In genomic region chr6:54700516-54700915, GRCm38 (mm10) we compare ENCODE assay signal across 19 mouse cellular contexts. TPM values are rescaled to one million over a fixed set of nuclear protein-coding genes. Genes with fewer than 3 reads are reported as not detected.
DNase-seq lines count a peak whose midpoint lies in the region; ATAC-seq lines count a peak whose summit lies in the region.
"Had no signal": no experiment of that assay in that cellular context is flagged by ENCODE, and none has a peak within 500 bp of the region (broad histone marks: within the 10 kb centered on the region; RNA-seq: fewer than 3 reads in every experiment).

No protein-coding gene starts in this region.

- H3K4me2 ChIP-seq in forebrain, embryonic 11.5 days (ENCODE audit: low read depth, low read length, severe bottlenecking) = no peak overlapping the region
- no peak overlapping the region for H3K4me2 ChIP-seq in forebrain, embryonic 14.5 days (ENCODE audit: low read length)
- H3K4me2 ChIP-seq in kidney, embryonic 16.5 days (replicated peaks; ENCODE audit: low read depth, low read length) = no peak overlapping the region

- H3K27ac ChIP-seq in forebrain, embryonic 11.5 days (ENCODE audit: low read depth, low read length) = no peak overlapping the region
- H3K27ac ChIP-seq in forebrain, embryonic 14.5 days (ENCODE audit: low read depth, low read length) = no peak overlapping the region
- no peak overlapping the region for H3K27ac ChIP-seq in kidney, embryonic 16.5 days (ENCODE audit: low read length)
- H3K27ac ChIP-seq: embryonic facial prominence, embryonic 10.5 days; forebrain, embryonic 15.5 days; heart, embryonic 10.5 days had no signal

- peak; percentile 41 for DNase-seq in forebrain, embryonic 11.5 days (ENCODE audit: low spot score)
- no peak for DNase-seq in forebrain, embryonic 14.5 days (ENCODE audit: low spot score)
- DNase-seq in kidney, adult 18-20 months = peak; percentile 45
- no peak for DNase-seq in kidney, postnatal 4 days
- peak; percentile 50 to 76 for DNase-seq in kidney, postnatal 25 days
- DNase-seq in kidney, postnatal 36 days = peak; percentile 68
- DNase-seq: adrenal gland, adult 8-10 months; adrenal gland, postnatal 36 days; B cell, adult 2 months; cerebellum, adult 2 months; cerebellum, postnatal 10 days; heart, adult 18-20 months; heart, postnatal 14 days had no signal

- H3K9me3 ChIP-seq in forebrain, embryonic 11.5 days (ENCODE audit: control insufficient read depth, low read length) = no peaks in the 10 kb centered on the region
- H3K9me3 ChIP-seq in forebrain, embryonic 14.5 days (replicated peaks; ENCODE audit: control insufficient read depth, low read length) = no peaks in the 10 kb centered on the region
- no peaks in the 10 kb centered on the region for H3K9me3 ChIP-seq in kidney, embryonic 16.5 days (ENCODE audit: low read length)
- H3K9me3 ChIP-seq: embryonic facial prominence, embryonic 10.5 days; forebrain, embryonic 15.5 days; G1E; heart, embryonic 10.5 days had no signal

- ATAC-seq in forebrain, embryonic 11.5 days (replicated peaks; ENCODE audit: low FRiP score) = no peak
- ATAC-seq in forebrain, embryonic 14.5 days = no peak
- ATAC-seq in kidney, embryonic 16.5 days (ENCODE audit: low FRiP score, low TSS enrichment) = no peak
- ATAC-seq: CD4-positive, CD25-positive, alpha-beta regulatory T cell, adult 4 months; forebrain, embryonic 15.5 days had no signal

- H3K27me3 ChIP-seq in forebrain, embryonic 11.5 days (ENCODE audit: control insufficient read depth, insufficient read depth, low read length) = no peaks in the 10 kb centered on the region
- no peaks in the 10 kb centered on the region for H3K27me3 ChIP-seq in forebrain, embryonic 14.5 days (replicated peaks; ENCODE audit: control insufficient read depth, insufficient read depth, low read length)
- H3K27me3 ChIP-seq in kidney, embryonic 16.5 days (ENCODE audit: insufficient read depth, low read length) = peaks cover 23% of the 10 kb centered on the region
- H3K27me3 ChIP-seq: forebrain, embryonic 15.5 days had no signal

- no peak overlapping the region for H3K9ac ChIP-seq in forebrain, embryonic 11.5 days (ENCODE audit: low read length)
- H3K9ac ChIP-seq in forebrain, embryonic 14.5 days (ENCODE audit: low read length) = no peak overlapping the region
- H3K9ac ChIP-seq in kidney, embryonic 16.5 days (replicated peaks; ENCODE audit: low read length) = no peak overlapping the region

- H3K4me1 ChIP-seq in forebrain, embryonic 11.5 days (replicated peaks; ENCODE audit: control insufficient read depth, insufficient read depth, low read length) = peaks cover 10% of the 10 kb centered on the region; the same call in 1 of the 2 replicates
- H3K4me1 ChIP-seq in forebrain, embryonic 14.5 days (ENCODE audit: control insufficient read depth, insufficient read depth, low read length) = peaks cover 37% of the 10 kb centered on the region
- peaks cover 12% of the 10 kb centered on the region for H3K4me1 ChIP-seq in kidney, embryonic 16.5 days (ENCODE audit: insufficient read depth, low read length)

- no peak overlapping the region for H3K4me3 ChIP-seq in forebrain, embryonic 11.5 days (ENCODE audit: low read depth, low read length)
- no peak overlapping the region for H3K4me3 ChIP-seq in forebrain, embryonic 14.5 days (ENCODE audit: low read depth, low read length)
- no peak overlapping the region for H3K4me3 ChIP-seq in kidney, embryonic 16.5 days (ENCODE audit: low read length)
- H3K4me3 ChIP-seq: embryonic facial prominence, embryonic 10.5 days; forebrain, embryonic 15.5 days; heart, embryonic 10.5 days had no signal

- 94% methylated on average over 2 of the region's 2 CpGs for WGBS in forebrain, embryonic 11.5 days
- 93% methylated on average over 2 of the region's 2 CpGs for WGBS in forebrain, embryonic 14.5 days
- 89% methylated on average over 2 of the region's 2 CpGs for WGBS in kidney, embryonic 16.5 days

- H3K36me3 ChIP-seq in forebrain, embryonic 11.5 days (ENCODE audit: control insufficient read depth, insufficient read depth, low read length) = no peaks in the 10 kb centered on the region
- no peaks in the 10 kb centered on the region for H3K36me3 ChIP-seq in forebrain, embryonic 14.5 days (ENCODE audit: control insufficient read depth, insufficient read depth, low read length)
- H3K36me3 ChIP-seq in kidney, embryonic 16.5 days (ENCODE audit: insufficient read depth, low read length) = no peaks in the 10 kb centered on the region
- H3K36me3 ChIP-seq: embryonic facial prominence, embryonic 10.5 days; G1E; heart, embryonic 10.5 days had no signal

RNA-seq across cellular contexts. Expression of gene Mturn, which starts 19.1 kb away (rescaled TPM):
- 18.5 and 20.0 TPM in 2 replicates for polyA plus RNA-seq in forebrain, embryonic 11.5 days (2014; fragmentation: Nextera tagmentation; extraction: Ambion mirVana)
- polyA plus RNA-seq in forebrain, embryonic 14.5 days (2014; fragmentation: Nextera tagmentation; extraction: Ambion mirVana) = 96.6 and 127 TPM in 2 replicates
- 8.3 and 8.7 TPM in 2 replicates for polyA plus RNA-seq in kidney, embryonic 16.5 days (2015; fragmentation: Nextera tagmentation; extraction: Ambion mirVana)

Comparison
In these comparisons a context has a peak if more than half of its experiments do, and no peak if none do; other contexts are left out.
1. DNase-seq: peak in forebrain, embryonic 11.5 days (single experiment), kidney, adult 18-20 months (single experiment), kidney, postnatal 25 days (2 of 2) and kidney, postnatal 36 days (2 of 2); none in forebrain, embryonic 14.5 days (single experiment) and kidney, postnatal 4 days (0 of 2).